Mouse (Mus musculus) hindbrain, postnatal 0 days (tissue): ENCODE measurements around the gene Ceacam16. TPM values are rescaled to one million over a fixed set of nuclear protein-coding genes. Genes with fewer than 3 reads are reported as not detected.

Source experiments
- ATAC-seq: fragments of 200-750 bp; cut with Nextera tagmentation; 2 replicates; pipeline ENCODE4 v1.8.0; 2017; ENCODE audit warnings: mild to moderate bottlenecking, moderate TSS enrichment, moderate library complexity
- DNase-seq: peaks from one replicate; pipeline ENCODE4 v3.0.0-alpha.2; 2015; ENCODE audit warnings: low spot score
- H3K27ac ChIP-seq: fragments of 300-500 bp; sonication (generic); 2 replicates; pipeline ENCODE4 v1.5.1; 2014; ENCODE audit warnings: mild to moderate bottlenecking
- H3K27me3 ChIP-seq: fragments of 300-500 bp; sonication (generic); 2 replicates; pipeline ENCODE4 v1.6.1; 2014; ENCODE audit warnings: low read length, mixed read lengths; ENCODE audit not compliant: insufficient read depth
- H3K36me3 ChIP-seq: fragments of 300-500 bp; sonication (generic); 2 replicates; pipeline ENCODE4 v1.6.1; 2014; ENCODE audit warnings: low read length, mixed read lengths; ENCODE audit not compliant: insufficient read depth
- H3K4me1 ChIP-seq: fragments of 300-500 bp; sonication (generic); 2 replicates; pipeline ENCODE4 v1.6.1; 2014; ENCODE audit warnings: antibody characterized with exemption, low read length, mixed read lengths; ENCODE audit not compliant: insufficient read depth
- H3K4me2 ChIP-seq: fragments of 300-500 bp; sonication (generic); 2 replicates; pipeline ENCODE4 v1.6.1; 2014; ENCODE audit warnings: low read depth, mild to moderate bottlenecking, low read length, moderate library complexity, mixed read lengths
- H3K4me3 ChIP-seq: fragments of 300-500 bp; sonication (generic); 2 replicates; pipeline ENCODE4 v1.5.1; 2014; ENCODE audit warnings: low read length
- H3K9ac ChIP-seq: fragments of 300-500 bp; sonication (generic); replicated peaks from 2 replicates; pipeline ENCODE4 v1.6.1; 2014; ENCODE audit warnings: mild to moderate bottlenecking, low read length, moderate library complexity, mixed read lengths
- H3K9me3 ChIP-seq: fragments of 300-500 bp; sonication (generic); 2 replicates; pipeline ENCODE4 v1.6.1; 2016; ENCODE audit warnings: low read length, mixed read lengths
- CTCF ChIP-seq: IDR thresholded peaks from 2 replicates; pipeline ENCODE4 v1.5.1; 2016; ENCODE audit warnings: antibody characterized with exemption, control low read depth, low read depth
- WGBS: fragments of 180-500 bp; shearing (Covaris S2); extraction: QIAGEN DNeasy Blood & Tissue Kit; methylation state at CpG from one replicate; pipeline ENCODE4 v1.1.7; 2014; 5-methylcytosine and 5-hydroxymethylcytosine counted together
- polyA plus RNA-seq: library from polyadenylated mRNA; unstranded; fragments of >200 nt; fragmentation: Nextera tagmentation; extraction: Ambion mirVana; gene quantifications from 2 replicates; pipeline ENCODE4 v1.2.1, GENCODE M21; 2015
- total RNA-seq: library from RNA; depleted of rRNA; stranded (reverse); fragments of >200 nt; gene quantifications from 2 replicates; pipeline ENCODE4 v1.2.3, GENCODE M21; 2014; rRNA removed

Ceacam16 gene
- total RNA-seq (not detected in 2 replicates), polyA plus RNA-seq (0.86 and 0.89 TPM in 2 replicates)

DNA sequence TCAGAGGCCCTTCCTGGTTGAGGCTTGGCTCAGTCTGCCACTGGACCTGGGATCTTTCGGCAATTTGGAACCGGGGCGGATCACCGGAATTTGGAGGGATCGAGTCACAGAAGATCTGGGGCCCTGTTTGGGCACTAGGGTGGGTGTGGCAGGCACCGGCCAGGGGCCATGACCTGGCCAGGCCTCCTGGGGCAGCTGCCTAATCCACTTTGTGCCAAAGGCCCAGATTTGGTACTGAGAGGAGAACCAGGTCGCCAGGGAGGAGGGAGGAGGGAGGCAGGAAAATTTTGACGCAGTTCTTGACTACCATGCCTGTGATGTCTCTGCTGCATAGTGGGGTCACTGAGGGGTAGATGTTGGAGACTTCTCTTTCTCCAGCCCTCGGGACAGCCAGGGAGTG, at the start of gene Ceacam16:
Gene Ceacam16, minus strand, starts transcription at position 101 of the 400 bp plus-strand sequence.
- no peak within 1 kb of the TSS for H3K27ac ChIP-seq
- no peak for ATAC-seq
- TF ChIP-seq CTCF, result no peak
- no peak within 1 kb of the TSS for H3K4me3 ChIP-seq
- WGBS, result 84% methylated on average over 9 of the region's 9 CpGs
- no peak within 1 kb of the TSS for H3K9ac ChIP-seq
- no peaks in the 10 kb centered on the region for H3K9me3 ChIP-seq
- DNase-seq, result no peak
- no peaks in the 10 kb centered on the region for H3K36me3 ChIP-seq
- no peaks in the 10 kb centered on the region for H3K4me1 ChIP-seq
- no peak within 1 kb of the TSS for H3K4me2 ChIP-seq
- H3K27me3 ChIP-seq, result no peaks in the 10 kb centered on the region

DNA sequence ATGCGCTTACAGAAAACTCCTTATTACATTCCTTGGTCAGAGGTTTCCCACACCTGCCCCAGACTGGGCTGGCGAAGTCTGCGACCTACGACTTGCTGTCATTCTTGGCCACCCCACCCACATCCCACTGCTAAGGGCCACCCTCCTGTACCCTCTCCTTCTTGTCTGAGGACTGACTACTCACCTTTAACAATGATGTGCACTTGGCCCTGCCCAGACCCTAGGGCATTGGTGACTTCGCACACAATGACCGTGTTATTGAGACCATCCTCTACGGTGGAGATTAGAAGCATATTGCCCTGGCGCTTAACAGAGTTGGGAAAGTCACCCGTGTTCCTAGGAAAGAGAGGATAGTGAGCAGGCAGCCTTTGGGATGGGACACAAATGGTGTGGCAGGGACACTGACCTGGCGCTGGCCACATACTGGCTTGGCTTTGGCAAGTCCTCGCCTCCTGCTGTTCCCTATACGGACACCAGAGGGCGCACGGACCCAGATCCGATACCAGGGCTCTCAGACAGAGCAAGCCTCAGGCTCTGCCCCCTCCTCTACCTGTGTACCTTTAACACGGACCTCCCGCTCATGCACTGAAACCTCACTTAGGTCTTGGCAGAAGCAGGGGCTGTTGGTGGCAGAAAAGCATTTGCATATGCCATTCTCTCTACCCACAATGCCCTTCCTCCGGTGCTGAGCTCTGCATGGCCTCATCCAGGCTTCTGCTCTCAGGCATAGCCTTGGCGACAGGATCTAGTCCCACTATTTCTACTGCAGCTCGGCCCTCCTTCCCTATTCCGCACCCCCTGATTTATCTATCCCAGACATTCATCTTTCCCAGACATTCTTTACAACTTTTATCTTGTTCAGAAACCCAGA, 49.6 kb upstream of the Ceacam16 start:
- no peak overlapping the region for H3K27ac ChIP-seq
- WGBS, result 51% methylated on average over 21 of the region's 21 CpGs
- no peaks in the 10 kb centered on the region for H3K27me3 ChIP-seq
- H3K9ac ChIP-seq, result no peak overlapping the region
- peak; percentile 95 for TF ChIP-seq CTCF
- 0 out of 2 replicates have a peak, but pooled peaks cover 4% of the 10 kb centered on the region for H3K36me3 ChIP-seq
- no peak overlapping the region for H3K4me2 ChIP-seq
- no peaks in the 10 kb centered on the region for H3K9me3 ChIP-seq
- H3K4me1 ChIP-seq, result no peaks in the 10 kb centered on the region
- H3K4me3 ChIP-seq, result no peak overlapping the region
- peak; percentile 81 for ATAC-seq
- DNase-seq, result peak; percentile 85

DNA sequence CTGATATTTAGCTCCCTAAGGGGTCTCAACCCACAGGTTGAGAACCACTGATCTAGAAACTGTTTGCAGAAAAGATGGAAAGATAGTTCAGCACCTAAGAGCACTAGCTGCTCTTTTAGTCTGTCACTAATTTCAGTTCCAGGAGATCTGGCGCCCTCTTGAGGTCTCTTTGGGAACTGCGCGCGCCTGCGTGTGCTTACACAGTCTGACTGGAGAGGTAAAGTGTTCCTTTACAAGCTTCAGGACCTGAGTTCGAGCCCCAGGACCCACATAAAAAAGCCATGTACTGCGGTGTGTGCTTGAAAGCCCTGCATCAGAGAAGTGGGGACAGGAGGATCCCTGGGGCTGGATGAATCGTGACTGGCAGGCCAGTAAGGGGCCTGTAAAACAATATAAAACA, 28.8 kb upstream of the Ceacam16 start:
- Histone ChIP-seq H3K36me3 (no peaks in the 10 kb centered on the region), H3K9ac (no peak overlapping the region), H3K27me3 (no peaks in the 10 kb centered on the region), H3K27ac (no peak overlapping the region), H3K4me2 (no peak overlapping the region), H3K4me3 (no peak overlapping the region), H3K4me1 (no peaks in the 10 kb centered on the region), H3K9me3 (no peaks in the 10 kb centered on the region)
- DNase-seq, result peak; percentile 33
- WGBS, result 56% methylated on average over 8 of the region's 8 CpGs
- TF ChIP-seq CTCF, result peak; percentile 72
- 0 out of 2 replicates have a peak, but pooled peaks have one; percentile 7 for ATAC-seq

DNA sequence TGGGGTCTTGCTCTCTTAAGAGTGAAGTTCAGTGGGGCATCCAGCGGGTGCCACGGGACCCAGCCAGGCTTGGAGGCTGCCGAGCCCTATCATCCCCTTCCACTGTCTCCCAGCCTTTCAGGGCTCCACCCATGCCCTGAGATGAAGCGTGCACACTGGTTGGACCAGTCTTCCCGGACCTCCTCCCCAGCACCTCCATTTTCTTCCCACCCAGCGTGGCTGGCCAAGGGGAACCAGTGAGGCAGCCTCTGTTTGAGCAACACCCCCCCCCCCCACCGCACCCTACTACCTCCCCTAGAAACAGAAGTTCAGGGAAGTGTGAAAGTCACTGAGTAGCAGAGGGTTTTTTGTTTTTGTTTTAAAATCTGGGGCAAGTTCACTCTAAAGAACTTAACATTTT, 26.8 kb upstream of the Ceacam16 start, which contains the start of gene Ceacam19:
Gene Ceacam19, minus strand, starts transcription at position 117 of the 400 bp plus-strand sequence.
- Histone ChIP-seq H3K27ac (no peak within 1 kb of the TSS), H3K9ac (no peak within 1 kb of the TSS), H3K36me3 (no peaks in the 10 kb centered on the region), H3K27me3 (no peaks in the 10 kb centered on the region), H3K4me1 (no peaks in the 10 kb centered on the region), H3K4me2 (no peak within 1 kb of the TSS), H3K9me3 (no peaks in the 10 kb centered on the region), H3K4me3 (no peak within 1 kb of the TSS)
- ATAC-seq (no peak), DNase-seq (no peak)
- no peak for TF ChIP-seq CTCF
- WGBS, result 74% methylated on average over 7 of the region's 7 CpGs

DNA sequence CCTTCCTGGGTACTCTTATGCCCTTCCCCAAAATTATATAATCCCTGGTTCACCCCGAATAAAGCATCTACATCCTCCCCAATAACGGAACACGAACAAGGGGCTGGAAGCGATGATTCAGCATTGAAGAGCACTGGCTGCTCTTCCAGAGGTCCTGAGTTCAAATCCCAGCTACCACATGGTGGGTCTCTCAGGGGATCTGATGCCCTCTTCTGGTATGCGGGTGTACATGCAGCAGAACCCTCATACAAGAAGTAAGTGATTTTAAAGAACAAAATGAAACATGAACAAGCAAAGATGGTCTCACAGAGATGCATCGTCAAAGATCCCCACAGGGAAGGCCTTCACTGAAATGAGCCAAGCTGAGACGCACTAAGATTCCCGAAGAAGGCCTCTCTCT, 19.7 kb upstream of the Ceacam16 start:
- Histone ChIP-seq H3K27ac (no peak overlapping the region), H3K36me3 (no peaks in the 10 kb centered on the region), H3K4me2 (no peak overlapping the region), H3K4me1 (no peaks in the 10 kb centered on the region), H3K27me3 (no peaks in the 10 kb centered on the region), H3K9me3 (no peaks in the 10 kb centered on the region), H3K9ac (no peak overlapping the region), H3K4me3 (no peak overlapping the region)
- DNase-seq (no peak), ATAC-seq (no peak)
- WGBS, result 87% methylated on average over 8 of the region's 8 CpGs
- TF ChIP-seq CTCF, result no peak

DNA sequence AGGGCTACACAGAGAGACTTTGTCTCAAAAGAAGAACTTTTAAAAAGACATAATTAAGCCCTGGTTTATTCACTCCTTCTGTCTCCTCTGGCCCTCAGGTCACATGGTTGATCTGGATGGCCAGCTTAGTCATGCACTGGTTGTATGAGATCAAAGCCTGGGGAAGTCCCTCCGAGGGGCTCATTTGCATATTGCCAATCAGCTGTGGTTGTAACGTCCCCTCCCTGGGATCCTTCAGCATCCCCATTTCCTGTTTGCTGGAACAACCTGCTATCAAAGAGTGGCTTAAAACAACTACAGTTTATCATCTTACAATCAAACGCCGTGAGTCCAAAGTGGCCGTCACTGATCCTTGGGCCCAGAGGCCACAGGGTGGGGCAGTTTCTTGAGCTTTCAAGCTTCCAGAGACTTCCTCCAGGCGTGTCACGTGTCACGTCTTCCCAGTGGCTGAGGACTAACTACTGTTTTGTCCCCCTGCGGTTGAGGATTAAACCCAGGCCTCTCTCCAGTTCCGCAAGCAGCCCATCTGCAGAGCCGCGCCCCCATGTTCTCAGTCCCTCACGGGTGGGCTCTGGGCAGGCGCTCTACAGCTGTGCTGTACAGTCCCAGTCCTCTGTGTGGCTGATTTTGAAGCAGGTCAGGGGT, 15.8 kb upstream of the Ceacam16 start:
- 65% methylated on average over 14 of the region's 14 CpGs for WGBS
- no peak for TF ChIP-seq CTCF

More for the DNA sequence above, 15.8 kb upstream of the Ceacam16 start:
- no peak overlapping the region for H3K9ac ChIP-seq
- H3K27ac ChIP-seq, result no peak overlapping the region
- no peak for DNase-seq
- peak; percentile 24; the same call in 1 of the 2 replicates for ATAC-seq
- no peak overlapping the region for H3K4me2 ChIP-seq
- no peaks in the 10 kb centered on the region for H3K9me3 ChIP-seq
- no peaks in the 10 kb centered on the region for H3K36me3 ChIP-seq
- no peak overlapping the region for H3K4me3 ChIP-seq
- no peaks in the 10 kb centered on the region for H3K4me1 ChIP-seq
- H3K27me3 ChIP-seq, result no peaks in the 10 kb centered on the region
